Mouse (Mus musculus) C2C12 (cell line): ENCODE data around the gene Olfr635. TPM values are rescaled to one million over a fixed set of nuclear protein-coding genes. Genes with fewer than 3 reads are reported as not detected.

Experiments used
- H3K27me3 ChIP-seq: one replicate; pipeline ENCODE4 v1.6.1; 2011; ENCODE audit not compliant: control insufficient read depth, insufficient read depth, insufficient read length
- H3K36me3 ChIP-seq: one replicate; pipeline ENCODE4 v1.6.1; 2011; ENCODE audit not compliant: control insufficient read depth, insufficient read depth
- H3K4me3 ChIP-seq: one replicate; pipeline ENCODE4 v1.5.1; 2011; ENCODE audit warnings: mild to moderate bottlenecking, control low read depth; ENCODE audit not compliant: poor library complexity, insufficient read depth, severe bottlenecking
- H3K79me2 ChIP-seq: one replicate; pipeline ENCODE4 v1.6.1; 2011; ENCODE audit not compliant: control insufficient read depth, insufficient read depth
- H3K79me3 ChIP-seq: one replicate; pipeline ENCODE4 v1.6.1; 2011; ENCODE audit warnings: low read depth, control low read depth
- H3ac ChIP-seq: one replicate; pipeline ENCODE3; 2011; ENCODE audit warnings: low read depth; ENCODE audit not compliant: control insufficient read depth, insufficient read length
- CEBPB ChIP-seq: IDR thresholded peaks from one replicate; pipeline ENCODE4 v1.6.1; 2011; ENCODE audit warnings: low read depth, mild to moderate bottlenecking, control low read depth, moderate library complexity
- CTCF ChIP-seq: IDR thresholded peaks from one replicate; pipeline ENCODE4 v1.5.1; 2011; ENCODE audit not compliant: control insufficient read depth, insufficient read depth, insufficient read length
- FOSL1 ChIP-seq: IDR thresholded peaks from one replicate; pipeline ENCODE4 v1.8.0; 2011; ENCODE audit warnings: mild to moderate bottlenecking, low read length; ENCODE audit not compliant: poor library complexity, insufficient read depth, severe bottlenecking
- MAX ChIP-seq: IDR thresholded peaks from one replicate; pipeline ENCODE4 v1.6.1; 2011; ENCODE audit warnings: mild to moderate bottlenecking, control low read depth
- MYOD1 ChIP-seq: IDR thresholded peaks from one replicate; pipeline ENCODE4 v1.6.1; 2011; ENCODE audit warnings: low read depth; ENCODE audit not compliant: control insufficient read depth, insufficient read length
- MYOG ChIP-seq: IDR thresholded peaks from one replicate; pipeline ENCODE4 v1.6.1; 2011; ENCODE audit not compliant: control insufficient read depth, insufficient read length; ENCODE audit errors: extremely low read depth
- USF1 ChIP-seq: IDR thresholded peaks from one replicate; pipeline ENCODE4 v1.6.1; 2011; ENCODE audit warnings: low read depth, mild to moderate bottlenecking, control low read depth, moderate library complexity
- polyA plus RNA-seq: library from polyadenylated mRNA; unstranded; fragments of >200 nt; fragmentation: generic; extraction: Trizol; gene quantifications from one replicate; pipeline ENCODE4 v1.2.1, GENCODE M21; 2012; ENCODE audit warnings: missing spikeins

Gene Olfr635
- polyA plus RNA-seq, 1 experiment: not detected

GRCm38 (mm10) chr7:103971782-103972181, 830 bp downstream of the Olfr635 start:
- Histone ChIP-seq H3K79me2 (no peaks in the 10 kb centered on the region), H3K4me3 (no peak overlapping the region), H3K79me3 (no peaks in the 10 kb centered on the region), H3K27me3 (no peaks in the 10 kb centered on the region), H3K36me3 (no peaks in the 10 kb centered on the region), H3ac (no peak overlapping the region)
- TF ChIP-seq MYOG (no peak), CEBPB (no peak)

- no peaks in the 10 kb centered on the region for H3K79me2 ChIP-seq
- no peak within 1 kb of the TSS for H3K4me3 ChIP-seq
- no peak within 1 kb of the TSS for H3ac ChIP-seq
- H3K79me3 ChIP-seq: no peaks in the 10 kb centered on the region
- TF ChIP-seq FOSL1 (no peak), CTCF (no peak), MYOD1 (no peak), USF1 (no peak), MAX (no peak), CEBPB (no peak), MYOG (no peak)
- H3K27me3 ChIP-seq: no peaks in the 10 kb centered on the region
- no peaks in the 10 kb centered on the region for H3K36me3 ChIP-seq
Measured at GRCm38 (mm10) chr7:103998446-103998845, 27.5 kb downstream of the Olfr635 start, which contains the start of gene Olfr638. TSS of gene Olfr638 (plus strand) at chr7:103998746.

DNA sequence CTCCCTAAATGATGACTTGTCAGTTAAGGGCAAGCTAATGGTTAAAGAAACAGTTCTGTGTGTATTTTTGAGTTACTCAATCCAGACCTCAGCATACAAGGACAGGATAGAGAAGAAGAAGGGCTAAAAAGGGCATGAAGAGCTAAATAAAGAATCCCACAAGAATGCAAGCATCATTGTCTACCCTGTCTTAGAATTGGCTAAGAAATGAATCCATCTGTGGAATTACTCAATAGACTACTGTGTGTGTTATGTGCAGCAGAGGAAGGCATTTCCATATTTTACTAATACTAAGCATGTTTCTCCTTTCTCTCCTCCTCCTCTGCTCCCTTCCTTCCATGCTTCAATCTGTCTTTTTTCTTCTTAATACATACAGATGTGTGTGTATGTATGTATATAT, 28.2 kb downstream of the Olfr635 start:
- H3K79me2 ChIP-seq: no peaks in the 10 kb centered on the region
- TF ChIP-seq CEBPB: no peak
- no peak overlapping the region for H3K4me3 ChIP-seq
- no peak overlapping the region for H3ac ChIP-seq
- no peaks in the 10 kb centered on the region for H3K27me3 ChIP-seq
- no peaks in the 10 kb centered on the region for H3K79me3 ChIP-seq
- no peaks in the 10 kb centered on the region for H3K36me3 ChIP-seq

- no peak within 1 kb of the TSS for H3K4me3 ChIP-seq
- TF ChIP-seq CEBPB (no peak), CTCF (no peak), USF1 (no peak), MYOD1 (no peak), MYOG (no peak), FOSL1 (no peak)
Measured at GRCm38 (mm10) chr7:104017203-104017602, 46.3 kb downstream of the Olfr635 start, which contains the start of gene Olfr639. TSS of gene Olfr639 (minus strand) at chr7:104017303.

GRCm38 (mm10) chr7:104018953-104019352, 48.0 kb downstream of the Olfr635 start:
- no peak overlapping the region for H3K4me3 ChIP-seq
- no peaks in the 10 kb centered on the region for H3K79me3 ChIP-seq
- H3ac ChIP-seq: no peak overlapping the region
- TF ChIP-seq MAX: no peak
- TF ChIP-seq CTCF: no peak
- no peak for TF ChIP-seq FOSL1
- TF ChIP-seq MYOD1: no peak
- TF ChIP-seq CEBPB: no peak
- TF ChIP-seq USF1: no peak
- no peak for TF ChIP-seq MYOG
- H3K79me2 ChIP-seq: no peaks in the 10 kb centered on the region
- H3K36me3 ChIP-seq: no peaks in the 10 kb centered on the region
- no peaks in the 10 kb centered on the region for H3K27me3 ChIP-seq

More at GRCm38 (mm10) chr7:104017203-104017602, 46.3 kb downstream of the Olfr635 start, which contains the start of gene Olfr639:
- Histone ChIP-seq H3K79me2 (no peaks in the 10 kb centered on the region), H3K36me3 (no peaks in the 10 kb centered on the region), H3K27me3 (no peaks in the 10 kb centered on the region), H3ac (no peak within 1 kb of the TSS), H3K79me3 (no peaks in the 10 kb centered on the region)

DNA sequence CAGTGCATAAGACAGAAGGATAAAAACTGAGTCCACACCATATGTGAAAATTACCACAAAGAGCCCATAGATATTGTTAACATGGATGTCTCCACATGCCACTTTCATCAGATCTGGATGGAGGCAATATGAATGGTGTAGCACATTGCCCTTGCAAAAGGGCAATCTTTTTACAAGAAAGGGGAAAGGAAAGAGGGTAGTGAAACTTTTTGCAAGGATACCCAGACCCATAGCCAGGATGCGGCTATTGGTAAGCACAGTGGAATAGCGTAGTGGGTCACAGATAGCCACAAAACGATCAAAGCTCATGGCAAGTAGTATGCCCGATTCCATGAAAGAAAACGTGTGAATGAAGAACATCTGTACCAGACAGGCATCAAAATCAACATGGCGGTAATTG, 50.7 kb downstream of the Olfr635 start:
- H3K79me3 ChIP-seq: no peaks in the 10 kb centered on the region
- no peak overlapping the region for H3K4me3 ChIP-seq
- H3K79me2 ChIP-seq: no peaks in the 10 kb centered on the region
- TF ChIP-seq USF1: no peak
- no peak for TF ChIP-seq MAX
- TF ChIP-seq MYOG: no peak
- no peak for TF ChIP-seq FOSL1
- no peak for TF ChIP-seq CEBPB
- no peak for TF ChIP-seq CTCF
- TF ChIP-seq MYOD1: no peak
- H3ac ChIP-seq: no peak overlapping the region
- H3K36me3 ChIP-seq: no peaks in the 10 kb centered on the region
- H3K27me3 ChIP-seq: no peaks in the 10 kb centered on the region
